Mouse (Mus musculus): ENCODE measurements around the gene Bcl11b.

GRCm38 (mm10) chr12:107922180-107922579, 81.2 kb downstream of the Bcl11b start:
- TF ChIP-seq CTCF (IDR thresholded peaks at IDR 0.05; ENCODE audit: extremely low read depth, insufficient read depth, low read length) (no peak), POLR2A (IDR thresholded peaks at IDR 0.05; ENCODE audit: extremely low read depth, insufficient read depth, low read length) (no peak)
